ENCODE assay signal across 23 mouse cellular contexts in the genomic region with DNA sequence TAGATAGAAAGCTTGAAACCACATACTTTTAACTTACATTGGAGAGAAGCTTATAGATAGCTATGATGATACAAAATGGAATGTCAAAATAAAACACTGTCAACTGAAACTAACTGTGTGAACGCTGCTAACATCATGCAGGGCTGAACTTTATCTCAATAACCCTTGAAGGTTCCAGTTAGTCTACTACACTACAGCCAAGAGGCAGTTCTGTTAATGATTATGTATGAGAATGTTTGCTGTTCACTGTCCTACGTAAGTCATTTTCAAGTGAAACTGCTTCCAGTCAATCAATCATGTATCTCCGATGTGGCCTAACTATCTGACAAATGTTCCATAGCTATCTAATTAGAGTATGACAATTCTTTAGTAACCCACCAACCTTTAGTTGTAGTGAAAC. TPM values are rescaled to one million over a fixed set of nuclear protein-coding genes. Genes with fewer than 3 reads are reported as not detected.
DNase-seq lines count a peak whose midpoint lies in the region; ATAC-seq and TF ChIP-seq lines count a peak whose summit lies in the region.
"Had no signal": no experiment of that assay in that cellular context is flagged by ENCODE, and none has a peak within 500 bp of the region (broad histone marks: within the 10 kb centered on the region; RNA-seq: fewer than 3 reads in every experiment).

No protein-coding gene starts in this region.

- H3K27ac ChIP-seq in liver, adult 2 months (replicated peaks; ENCODE audit: insufficient read depth, low read depth, low read length), result peak overlapping the region; percentile 19; the same call in 1 of the 2 replicates
- no peak overlapping the region for H3K27ac ChIP-seq in liver, embryonic 11.5 days (ENCODE audit: low read depth, low read length)
- H3K27ac ChIP-seq: embryonic facial prominence, embryonic 13.5 days; forebrain, embryonic 12.5 days; heart, embryonic 10.5 days had no signal

- H3K9me3 ChIP-seq in liver, embryonic 11.5 days (ENCODE audit: control insufficient read depth, low read length), result no peaks in the 10 kb centered on the region
- H3K9me3 ChIP-seq: embryonic facial prominence, embryonic 13.5 days; forebrain, embryonic 12.5 days; heart, embryonic 10.5 days had no signal

- no peak for TF ChIP-seq CTCF in liver, adult 2 months (IDR thresholded peaks at IDR 0.05; ENCODE audit: low read depth, low read length)

- H3K4me3 ChIP-seq in liver, adult 2 months (ENCODE audit: insufficient read depth, low read depth, low read length), result no peak overlapping the region
- no peak overlapping the region for H3K4me3 ChIP-seq in liver, embryonic 11.5 days (ENCODE audit: low read depth, low read length)
- H3K4me3 ChIP-seq: embryonic facial prominence, embryonic 13.5 days; forebrain, embryonic 12.5 days; heart, embryonic 10.5 days had no signal

- peak; percentile 46 for DNase-seq in kidney, adult 9 months
- no peak for DNase-seq in kidney, postnatal 4 days
- peak; percentile 98 for DNase-seq in liver, adult 2 months (ENCODE audit: extremely low read depth, low read depth, low spot score)
- no peak for DNase-seq in liver, embryonic 11.5 days (ENCODE audit: low spot score)
- peak; percentile 19 for DNase-seq in lung, postnatal 25 days (ENCODE audit: low spot score)
- DNase-seq in lung, postnatal 36 days, result no peak
- no peak for DNase-seq in thymus, adult 18-20 months
- DNase-seq: adrenal gland, adult 2 months; adrenal gland, postnatal 25 days; cerebellum, adult 18-20 months; cerebellum, adult 9-11 months; cerebellum, postnatal 36 days; gastrocnemius, postnatal 10 days; heart, adult 18-20 months; heart, postnatal 10 days; heart, postnatal 4 days had no signal

- H3K36me3 ChIP-seq in liver, adult 2 months (ENCODE audit: control insufficient read depth, insufficient read depth, low read length), result peaks cover 11% of the 10 kb centered on the region
- H3K36me3 ChIP-seq in liver, embryonic 11.5 days (ENCODE audit: control insufficient read depth, insufficient read depth, low read length), result peaks cover 4% of the 10 kb centered on the region; the same call in 1 of the 2 replicates

- TF ChIP-seq POLR2A in liver, adult 2 months (IDR thresholded peaks at IDR 0.05; ENCODE audit: extremely low read depth, insufficient read depth, low read length), result no peak

- no peak for ATAC-seq in liver, embryonic 11.5 days (replicated peaks; ENCODE audit: low FRiP score)
- ATAC-seq: activated CD4-positive, CD25-positive, alpha-beta regulatory T cell, adult 4 months; forebrain, embryonic 16.5 days; Patski had no signal

- peaks cover 10% of the 10 kb centered on the region; the same call in 1 of the 2 replicates for H3K4me1 ChIP-seq in liver, adult 2 months (ENCODE audit: control insufficient read depth, insufficient read depth, low read length)
- H3K4me1 ChIP-seq in liver, embryonic 11.5 days (replicated peaks; ENCODE audit: control insufficient read depth, insufficient read depth, low read length), result no peaks in the 10 kb centered on the region
- H3K4me1 ChIP-seq: embryonic facial prominence, embryonic 13.5 days; forebrain, embryonic 12.5 days; heart, embryonic 10.5 days had no signal

- no peaks in the 10 kb centered on the region for H3K27me3 ChIP-seq in liver, adult 2 months (ENCODE audit: control insufficient read depth, insufficient read depth, low read length)
- no peaks in the 10 kb centered on the region for H3K27me3 ChIP-seq in liver, embryonic 11.5 days (replicated peaks; ENCODE audit: control insufficient read depth, insufficient read depth, low read length)
- H3K27me3 ChIP-seq: CH12.LX; embryonic facial prominence, embryonic 13.5 days; forebrain, embryonic 12.5 days; Patski had no signal

- no peak overlapping the region for H3K9ac ChIP-seq in liver, adult 2 months (ENCODE audit: low read depth, low read length)
- no peak overlapping the region for H3K9ac ChIP-seq in liver, embryonic 11.5 days (ENCODE audit: low read depth, low read length)
- H3K9ac ChIP-seq: embryonic facial prominence, embryonic 13.5 days; forebrain, embryonic 12.5 days had no signal

- no peak overlapping the region for H3K4me2 ChIP-seq in liver, embryonic 11.5 days
- H3K4me2 ChIP-seq: embryonic facial prominence, embryonic 13.5 days; forebrain, embryonic 12.5 days had no signal

- WGBS in liver, adult 2 months, result 13% methylated on average over 3 of the region's 3 CpGs
- 85% methylated on average over 3 of the region's 3 CpGs for WGBS in liver, embryonic 11.5 days

- no peaks in the 10 kb centered on the region for H3K79me2 ChIP-seq in liver, adult 2 months (ENCODE audit: control insufficient read depth, insufficient read depth, low read length)

RNA-seq across cellular contexts. Expression of a gene that starts 38.4 kb away (rescaled TPM):
- total RNA-seq in liver, adult 2 months (2014; rRNA removed), result 1.6 and 2.1 TPM in 2 replicates
- polyA plus RNA-seq in liver, adult 2 months (2012; rRNA removed), result 0.91 and 1.3 TPM in 2 replicates
- 7.4 and 8.3 TPM in 2 replicates for polyA plus RNA-seq in liver, embryonic 11.5 days (2014; fragmentation: Nextera tagmentation; extraction: Ambion mirVana)

Comparison
In these comparisons a context has a peak if more than half of its experiments do, and no peak if none do; other contexts are left out.
1. DNase-seq: peak in kidney, adult 9 months (single experiment), liver, adult 2 months (single experiment) and lung, postnatal 25 days (single experiment); none in kidney, postnatal 4 days (0 of 2), liver, embryonic 11.5 days (single experiment), lung, postnatal 36 days (single experiment) and thymus, adult 18-20 months (0 of 2).